Mouse (Mus musculus): ENCODE results near the gene Dnajb5. TPM values are rescaled to one million over a fixed set of nuclear protein-coding genes. Genes with fewer than 3 reads are reported as not detected.
A peak's percentile ranks its signal among the peaks of the same experiment; 100 is the strongest.

Gene Dnajb5
- polyA plus RNA-seq, 1 experiment from 2014 or later: 48.7 TPM

DNA sequence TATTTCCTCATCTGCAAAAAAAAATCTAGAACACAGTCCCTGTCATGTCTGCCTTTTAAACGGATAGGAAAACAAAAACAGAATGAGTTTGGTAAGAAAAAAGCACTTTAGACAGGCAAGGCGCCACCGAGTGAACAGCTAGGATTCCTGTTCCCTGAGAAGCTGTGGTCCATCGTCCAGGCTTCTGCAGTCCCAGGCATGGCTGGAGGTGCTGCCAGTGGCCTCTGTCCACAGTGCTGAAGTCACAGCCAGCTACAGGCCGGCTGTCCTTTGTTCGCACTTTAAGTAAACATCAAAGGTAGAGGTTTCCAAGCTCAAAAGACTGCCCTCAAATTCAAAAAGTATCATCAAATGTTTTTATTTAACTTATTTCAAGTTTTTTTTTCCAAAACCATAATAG lies 4.6 kb upstream of the Dnajb5 start:
- 19% methylated on average over 6 of the region's 6 CpGs for WGBS

GRCm38 (mm10) chr4:42945445-42945844 lies 4.2 kb upstream of the Dnajb5 start:
- WGBS: 86% methylated on average over 3 of the region's 3 CpGs
- H3K4me1 ChIP-seq: peaks cover 50% of the 10 kb centered on the region

More for the DNA sequence above, 4.6 kb upstream of the Dnajb5 start:
- Histone ChIP-seq H3K36me3 (peaks cover 8% of the 10 kb centered on the region; the same call in 1 of the 2 replicates), H3K9ac (replicated peaks) (no peak overlapping the region), H3K4me1 (peaks cover 47% of the 10 kb centered on the region), H3K4me2 (no peak overlapping the region), H3K4me3 (replicated peaks) (no peak overlapping the region), H3K9me3 (replicated peaks) (no peaks in the 10 kb centered on the region), H3K27ac (replicated peaks) (no peak overlapping the region), H3K27me3 (replicated peaks) (no peaks in the 10 kb centered on the region)
- no peak for ATAC-seq (ENCODE audit: low FRiP score)

GRCm38 (mm10) chr4:42945952-42946351 lies 3.7 kb upstream of the Dnajb5 start:
- H3K4me1 ChIP-seq: peaks cover 55% of the 10 kb centered on the region
- 0 out of 2 replicates have a peak, but pooled peaks cover 2% of the 10 kb centered on the region for H3K36me3 ChIP-seq
- H3K27ac ChIP-seq (replicated peaks): peak overlapping the region; percentile 84
- peak overlapping the region; percentile 37 for H3K4me2 ChIP-seq
- no peaks in the 10 kb centered on the region for H3K27me3 ChIP-seq (replicated peaks)
- ATAC-seq (ENCODE audit: low FRiP score): no peak
- H3K9ac ChIP-seq (replicated peaks): no peak overlapping the region
- no peaks in the 10 kb centered on the region for H3K9me3 ChIP-seq (replicated peaks)
- no peak overlapping the region for H3K4me3 ChIP-seq (replicated peaks)
- 9% methylated on average over 5 of the region's 5 CpGs for WGBS

More at GRCm38 (mm10) chr4:42945445-42945844, 4.2 kb upstream of the Dnajb5 start:
- Histone ChIP-seq H3K27me3 (replicated peaks) (no peaks in the 10 kb centered on the region), H3K36me3 (0 out of 2 replicates have a peak, but pooled peaks cover 6% of the 10 kb centered on the region), H3K4me2 (no peak overlapping the region), H3K4me3 (replicated peaks) (no peak overlapping the region), H3K27ac (replicated peaks) (no peak overlapping the region), H3K9ac (replicated peaks) (no peak overlapping the region), H3K9me3 (replicated peaks) (no peaks in the 10 kb centered on the region)
- ATAC-seq (ENCODE audit: low FRiP score): no peak

GRCm38 (mm10) chr4:42946733-42947290 lies 2.8 kb upstream of the Dnajb5 start:
- WGBS: 24% methylated on average over 10 of the region's 10 CpGs
- H3K36me3 ChIP-seq: no peaks in the 10 kb centered on the region
- H3K4me2 ChIP-seq: peak overlapping the region; percentile 37
- no peaks in the 10 kb centered on the region for H3K27me3 ChIP-seq (replicated peaks)
- peak; percentile 42 for ATAC-seq (ENCODE audit: low FRiP score)
- H3K27ac ChIP-seq (replicated peaks): peak overlapping the region; percentile 84
- H3K9ac ChIP-seq (replicated peaks): peak overlapping the region; percentile 26; the same call in 1 of the 2 replicates
- no peak overlapping the region for H3K4me3 ChIP-seq (replicated peaks)
- no peaks in the 10 kb centered on the region for H3K9me3 ChIP-seq (replicated peaks)
- H3K4me1 ChIP-seq: peaks cover 64% of the 10 kb centered on the region

DNA sequence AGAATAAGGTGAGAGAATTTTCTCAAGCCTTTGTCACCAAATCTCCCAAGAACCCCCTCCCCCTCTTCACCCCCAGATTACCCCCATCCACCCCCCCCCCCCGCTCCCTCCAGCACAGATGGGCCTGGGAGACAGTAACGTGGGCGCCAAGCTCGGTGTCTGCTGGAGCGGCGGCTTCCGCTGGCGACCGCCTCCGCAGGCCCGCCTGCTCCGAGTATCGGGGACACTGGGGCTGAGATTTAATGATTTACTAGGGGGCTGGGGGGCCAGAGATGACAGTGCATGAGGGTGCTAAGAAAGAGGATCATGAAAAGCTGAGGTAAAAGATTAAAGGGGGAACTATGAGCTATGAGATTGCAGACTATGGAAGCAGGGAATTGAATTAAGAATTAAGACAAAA lies 1.1 kb upstream of the Dnajb5 start:
- Histone ChIP-seq H3K27ac (replicated peaks) (peak overlapping the region; percentile 94), H3K9ac (replicated peaks) (no peak overlapping the region), H3K9me3 (replicated peaks) (no peaks in the 10 kb centered on the region), H3K36me3 (no peaks in the 10 kb centered on the region), H3K4me2 (peak overlapping the region; percentile 95), H3K27me3 (replicated peaks) (no peaks in the 10 kb centered on the region), H3K4me1 (peaks cover 75% of the 10 kb centered on the region), H3K4me3 (replicated peaks) (no peak overlapping the region)
- WGBS: 36% methylated on average over 13 of the region's 13 CpGs
- no peak for ATAC-seq (ENCODE audit: low FRiP score)

DNA sequence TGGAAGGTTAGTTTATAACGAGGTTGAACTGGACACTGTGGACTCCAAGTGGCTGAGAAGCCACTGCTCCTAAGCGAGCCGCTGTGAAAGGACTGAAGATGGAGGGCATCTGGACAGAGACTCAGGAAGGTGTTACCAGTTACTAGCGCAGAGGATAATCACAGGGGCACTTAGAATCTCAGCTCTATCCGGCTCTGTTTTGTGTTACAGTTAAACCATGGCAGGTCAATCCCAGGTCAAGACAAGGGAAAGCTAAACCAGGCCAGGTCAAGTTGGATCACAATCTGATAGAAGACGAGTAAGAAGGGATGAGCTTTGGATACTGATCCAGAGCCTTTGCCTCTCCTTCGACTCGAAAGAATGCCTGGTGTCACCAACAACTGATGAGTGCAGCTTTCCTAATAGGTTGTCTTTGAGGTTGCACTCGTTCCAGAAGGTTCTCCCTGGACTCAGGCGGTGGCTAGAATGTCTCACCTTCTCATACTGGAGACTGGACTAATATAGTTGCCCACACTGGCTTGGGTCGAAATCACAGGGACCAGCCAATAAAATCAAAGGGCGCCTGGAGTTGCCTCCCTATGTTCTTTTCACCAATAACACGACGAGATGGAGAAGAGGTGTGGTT lies 451 bp upstream of the Dnajb5 start:
- no peaks in the 10 kb centered on the region for H3K27me3 ChIP-seq (replicated peaks)
- no peak for ATAC-seq (ENCODE audit: low FRiP score)
- H3K4me2 ChIP-seq: peak overlapping the region; percentile 95
- H3K36me3 ChIP-seq: no peaks in the 10 kb centered on the region
- H3K9me3 ChIP-seq (replicated peaks): no peaks in the 10 kb centered on the region
- H3K27ac ChIP-seq (replicated peaks): peak overlapping the region; percentile 94
- WGBS: 8% methylated on average over 14 of the region's 14 CpGs
- H3K4me3 ChIP-seq (replicated peaks): peak overlapping the region; percentile 63
- H3K4me1 ChIP-seq: peaks cover 82% of the 10 kb centered on the region
- H3K9ac ChIP-seq (replicated peaks): 0 out of 2 replicates have a peak overlapping the region, but pooled peaks have one; percentile 1

GRCm38 (mm10) chr4:42950065-42950558 lies 498 bp downstream of the Dnajb5 start:
- Histone ChIP-seq H3K4me3 (replicated peaks) (peak overlapping the region; percentile 63), H3K36me3 (no peaks in the 10 kb centered on the region), H3K9me3 (replicated peaks) (no peaks in the 10 kb centered on the region), H3K27ac (replicated peaks) (peak overlapping the region; percentile 94), H3K4me1 (peaks cover 91% of the 10 kb centered on the region), H3K4me2 (peak overlapping the region; percentile 95), H3K27me3 (replicated peaks) (no peaks in the 10 kb centered on the region), H3K9ac (replicated peaks) (peak overlapping the region; percentile 87)
- peak; percentile 74 for ATAC-seq (ENCODE audit: low FRiP score)
- WGBS: under 1% methylated on average over 21 of the region's 27 CpGs

DNA sequence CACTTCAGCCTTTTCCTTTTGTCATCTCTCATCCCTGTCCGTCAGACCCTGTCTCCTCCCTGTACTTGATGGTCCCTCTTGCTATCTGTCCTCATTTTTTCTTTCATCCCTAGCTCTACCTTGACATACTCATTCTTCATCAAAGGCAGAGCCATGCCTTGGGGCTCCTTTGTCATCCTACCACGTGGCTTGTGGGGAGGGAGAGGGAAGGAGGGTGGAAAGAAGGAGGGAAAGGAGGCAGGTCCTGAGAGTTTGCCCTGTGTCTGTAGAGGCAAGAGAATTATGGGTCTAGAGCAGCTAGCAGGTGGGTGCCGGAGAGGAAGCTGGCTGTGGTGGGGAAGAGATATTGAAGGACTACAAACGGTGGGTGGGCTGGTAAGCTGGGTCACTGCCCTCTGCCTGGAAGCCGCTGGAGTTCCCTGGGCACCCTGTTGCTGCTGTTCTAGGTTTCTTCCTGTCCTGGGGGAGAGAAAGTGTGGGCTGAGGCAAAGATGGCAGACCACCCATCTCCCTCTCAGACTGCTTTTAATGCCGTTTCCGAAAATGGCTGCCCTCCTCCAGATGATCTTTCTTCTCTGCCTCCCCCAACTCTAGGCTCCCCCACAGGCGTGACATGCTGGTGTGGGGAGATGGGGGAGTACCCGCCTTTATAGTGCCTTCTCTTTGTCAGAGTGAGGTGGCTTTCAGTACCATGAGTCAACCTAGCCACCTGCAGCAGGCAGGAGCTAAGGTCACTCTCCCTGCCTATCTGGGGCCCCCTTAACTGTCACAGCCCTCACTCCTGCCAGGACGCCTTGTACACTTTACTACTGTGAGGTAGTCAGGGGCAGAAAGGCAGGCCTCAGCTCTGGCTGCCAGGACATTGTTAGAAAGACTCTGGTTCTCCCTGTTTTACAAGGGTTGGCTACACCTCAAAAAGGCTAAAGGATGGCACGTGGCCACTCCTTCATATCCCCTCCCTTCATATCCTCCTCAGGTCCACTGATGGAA lies 1.9 kb downstream of the Dnajb5 start:
- Histone ChIP-seq H3K4me2 (peak overlapping the region; percentile 95), H3K9ac (replicated peaks) (peak overlapping the region; percentile 87), H3K27ac (replicated peaks) (peak overlapping the region; percentile 94), H3K4me1 (peaks cover 82% of the 10 kb centered on the region), H3K36me3 (peaks cover 8% of the 10 kb centered on the region), H3K9me3 (replicated peaks) (no peaks in the 10 kb centered on the region), H3K27me3 (replicated peaks) (no peaks in the 10 kb centered on the region), H3K4me3 (replicated peaks) (peak overlapping the region; percentile 63)
- ATAC-seq (ENCODE audit: low FRiP score): no peak
- WGBS: 37% methylated on average over 11 of the region's 11 CpGs

- Histone ChIP-seq H3K27me3 (replicated peaks) (no peaks in the 10 kb centered on the region), H3K27ac (replicated peaks) (peak overlapping the region; percentile 94), H3K4me2 (peak overlapping the region; percentile 95), H3K9me3 (replicated peaks) (no peaks in the 10 kb centered on the region), H3K4me1 (peaks cover 71% of the 10 kb centered on the region), H3K9ac (replicated peaks) (peak overlapping the region; percentile 87), H3K36me3 (peaks cover 19% of the 10 kb centered on the region), H3K4me3 (replicated peaks) (peak overlapping the region; percentile 63)
- ATAC-seq (ENCODE audit: low FRiP score): no peak
- 85% methylated on average over 7 of the region's 7 CpGs for WGBS
Measured at GRCm38 (mm10) chr4:42952563-42952962, 2.9 kb downstream of the Dnajb5 start.

- Histone ChIP-seq H3K9me3 (replicated peaks) (no peaks in the 10 kb centered on the region), H3K4me1 (peaks cover 61% of the 10 kb centered on the region), H3K4me3 (replicated peaks) (peak overlapping the region; percentile 63), H3K9ac (replicated peaks) (peak overlapping the region; percentile 87), H3K27ac (replicated peaks) (peak overlapping the region; percentile 94), H3K27me3 (replicated peaks) (no peaks in the 10 kb centered on the region), H3K36me3 (peaks cover 27% of the 10 kb centered on the region), H3K4me2 (peak overlapping the region; percentile 95)
- ATAC-seq (ENCODE audit: low FRiP score): no peak
- 13% methylated on average over 10 of the region's 10 CpGs for WGBS
Measured at GRCm38 (mm10) chr4:42953435-42954094, 4.0 kb downstream of the Dnajb5 start.

DNA sequence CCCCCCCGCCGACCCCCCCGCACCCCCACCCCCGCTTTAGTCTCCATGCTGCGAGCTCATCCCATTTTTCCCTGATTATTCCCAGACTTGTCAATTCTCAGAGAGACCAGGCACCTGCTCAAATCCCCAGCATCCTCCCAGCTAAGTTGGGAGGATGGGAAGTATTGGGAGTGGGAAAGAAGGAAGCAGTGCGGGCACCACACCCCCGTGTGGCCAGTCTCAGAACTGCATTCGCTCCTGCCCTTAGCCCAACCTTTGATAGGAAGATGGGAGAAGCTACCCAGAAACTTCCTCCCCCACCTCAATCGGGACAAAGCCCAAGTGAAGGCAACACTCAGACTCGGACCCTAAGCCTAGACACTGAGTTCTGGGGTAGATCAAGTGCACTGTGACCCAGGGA lies 4.7 kb downstream of the Dnajb5 start:
- Histone ChIP-seq H3K4me3 (replicated peaks) (0 out of 2 replicates have a peak overlapping the region, but pooled peaks have one; percentile 63), H3K9me3 (replicated peaks) (no peaks in the 10 kb centered on the region), H3K27ac (replicated peaks) (peak overlapping the region; percentile 94; the same call in 1 of the 2 replicates), H3K4me1 (peaks cover 54% of the 10 kb centered on the region), H3K27me3 (replicated peaks) (no peaks in the 10 kb centered on the region), H3K9ac (replicated peaks) (no peak overlapping the region; the same call in 1 of the 2 replicates), H3K36me3 (peaks cover 32% of the 10 kb centered on the region), H3K4me2 (peak overlapping the region; percentile 95)
- ATAC-seq (ENCODE audit: low FRiP score): no peak
- WGBS: 7% methylated on average over 10 of the region's 10 CpGs

Measured in neural tube, embryonic 15.5 days (tissue).